Mouse (Mus musculus): Measurements from ENCODE around the gene Rab23. TPM values are rescaled to one million over a fixed set of nuclear protein-coding genes. Genes with fewer than 3 reads are reported as not detected.

The Rab23 gene
- 1 to 10 TPM; 6.2 to 6.3 TPM for total RNA-seq (2021)

GRCm38 (mm10) chr1:33719733-33720225 is at the start of gene Rab23:
Gene Rab23, plus strand, starts transcription at chr1:33719887.
- intact Hi-C loops (cut with DNase I) = loop anchor here (2.0 kb wide), 1 partner anchor 47 kb away; no protein-coding TSS in a partner anchor
- peak; percentile 82 to 85 for DNase-seq

GRCm38 (mm10) chr1:33670164-33670616 is 49.5 kb upstream of the Rab23 start:
- intact Hi-C loops (cut with DNase I) = loop anchor here (10.0 kb wide), 1 partner anchor 235 kb away; the partner anchor contains the start of genes Bend6 and Dst
- peak; percentile 56 to 57 for DNase-seq

- DNase-seq = no peak
- intact Hi-C loops (cut with DNase I) = loop anchor here (10.0 kb wide), 1 partner anchor 233 kb away; the partner anchor contains the start of genes Bend6 and Dst
These were observed 48.2 kb upstream of the Rab23 start for GRCm38 (mm10) chr1:33671441-33671840.

- intact Hi-C loops (cut with DNase I) = loop anchor here (2.0 to 10.0 kb wide), 3 partner anchors 49 to 233 kb away; partner anchors contain the start of genes Bend6 and Dst
- no peak for DNase-seq
These were observed 47.6 kb upstream of the Rab23 start for GRCm38 (mm10) chr1:33672083-33672482.

GRCm38 (mm10) chr1:33672514-33672913 is 47.2 kb upstream of the Rab23 start:
- intact Hi-C loops (cut with DNase I) = loop anchor here (2.0 to 10.0 kb wide), 3 partner anchors 48 to 232 kb away; partner anchors contain the start of genes Bend6 and Dst
- DNase-seq = no peak

GRCm38 (mm10) chr1:33673158-33673960 is 46.3 kb upstream of the Rab23 start:
- intact Hi-C loops (cut with DNase I) = loop anchor here (2.0 to 10.0 kb wide), 3 partner anchors 47 to 231 kb away; partner anchors contain the start of genes Bend6 and Dst
- DNase-seq = peak; percentile 7 to 28

- no peak for DNase-seq
- intact Hi-C loops (cut with DNase I) = no loop called here
These were observed 39.3 kb upstream of the Rab23 start for GRCm38 (mm10) chr1:33680435-33680834.

- no peak for DNase-seq
- intact Hi-C loops (cut with DNase I) = no loop called here
These were observed 38.8 kb upstream of the Rab23 start for GRCm38 (mm10) chr1:33680890-33681289.

GRCm38 (mm10) chr1:33684459-33684858 is 35.2 kb upstream of the Rab23 start:
- DNase-seq = peak in 1 of 2 experiments; percentile 31
- intact Hi-C loops (cut with DNase I) = loop anchor here (2.0 kb wide), 1 partner anchor 54 kb away; no protein-coding TSS in a partner anchor

GRCm38 (mm10) chr1:33688810-33689209 is 30.9 kb upstream of the Rab23 start:
- intact Hi-C loops (cut with DNase I) = no loop called here
- no peak for DNase-seq

GRCm38 (mm10) chr1:33689446-33690086 is 30.1 kb upstream of the Rab23 start:
- intact Hi-C loops (cut with DNase I) = no loop called here
- no peak for DNase-seq

- intact Hi-C loops (cut with DNase I) = no loop called here
- no peak for DNase-seq
These were observed 29.6 kb upstream of the Rab23 start for GRCm38 (mm10) chr1:33690087-33690448.

GRCm38 (mm10) chr1:33693893-33694292 is 25.8 kb upstream of the Rab23 start:
- DNase-seq = no peak
- intact Hi-C loops (cut with DNase I) = no loop called here

- DNase-seq = no peak
- intact Hi-C loops (cut with DNase I) = no loop called here
These were observed 23.7 kb upstream of the Rab23 start for GRCm38 (mm10) chr1:33696016-33696415.

GRCm38 (mm10) chr1:33701244-33701643 is 18.4 kb upstream of the Rab23 start:
- DNase-seq = no peak
- intact Hi-C loops (cut with DNase I) = no loop called here

GRCm38 (mm10) chr1:33709615-33710014 is 10.1 kb upstream of the Rab23 start:
- intact Hi-C loops (cut with DNase I) = no loop called here
- DNase-seq = no peak

GRCm38 (mm10) chr1:33712026-33712425 is 7.7 kb upstream of the Rab23 start:
- DNase-seq = no peak
- intact Hi-C loops (cut with DNase I) = no loop called here

GRCm38 (mm10) chr1:33714796-33715195 is 4.9 kb upstream of the Rab23 start:
- DNase-seq = no peak

GRCm38 (mm10) chr1:33717636-33718035 is 2.1 kb upstream of the Rab23 start:
- intact Hi-C loops (cut with DNase I) = no loop called here
- no peak for DNase-seq

More at GRCm38 (mm10) chr1:33714796-33715195, 4.9 kb upstream of the Rab23 start:
- intact Hi-C loops (cut with DNase I) = no loop called here

- intact Hi-C loops (cut with DNase I) = loop anchor here (2.0 kb wide), 1 partner anchor 47 kb away; no protein-coding TSS in a partner anchor
- no peak for DNase-seq
These were observed 544 bp downstream of the Rab23 start for GRCm38 (mm10) chr1:33720231-33720630.

- DNase-seq = no peak
- intact Hi-C loops (cut with DNase I) = loop anchor here (2.0 kb wide), 1 partner anchor 48 kb away; no protein-coding TSS in a partner anchor
These were observed 1.3 kb downstream of the Rab23 start for GRCm38 (mm10) chr1:33721020-33721419.
